Mouse (Mus musculus) urinary bladder, postnatal 14 days (tissue): ENCODE measurements at regions not wholly inside any gene's neighbourhood (a gene's known extent, or its start where the extent isn't known, plus 50 kb on each side); places are given as distances from the start of the nearest gene placed in this dataset.

Experiments used
- DNase-seq: peaks from one replicate; pipeline ENCODE4 v3.0.0; 2021; ENCODE audit warnings: low spot score

GRCm38 (mm10) chrX:77190863-77191262, 319.9 kb upstream of the Tbl1x start:
- DNase-seq, result no peak

GRCm38 (mm10) chrX:77208726-77209125, 302.1 kb upstream of the Tbl1x start:
- DNase-seq, result peak; percentile 3

GRCm38 (mm10) chrX:77219355-77219754, 291.5 kb upstream of the Tbl1x start:
- no peak for DNase-seq
